Mouse (Mus musculus) hindbrain, embryonic 16.5 days (tissue): ENCODE measurements at regions not wholly inside any gene's neighbourhood (a gene's known extent, or its start where the extent isn't known, plus 50 kb on each side); places are given as distances from the start of the nearest gene placed in this dataset.

Experiments used
- ATAC-seq: fragments of 200-750 bp; cut with Nextera tagmentation; 2 replicates; pipeline ENCODE4 v1.8.0; 2017; ENCODE audit warnings: moderate TSS enrichment, moderate library complexity
- H3K27ac ChIP-seq: fragments of 300-500 bp; sonication (generic); 2 replicates; pipeline ENCODE4 v1.5.1; 2014; ENCODE audit warnings: low read depth, mild to moderate bottlenecking, control low read depth, low read length, moderate library complexity
- H3K27me3 ChIP-seq: fragments of 300-500 bp; sonication (generic); replicated peaks from 2 replicates; pipeline ENCODE4 v1.6.1; 2014; ENCODE audit warnings: low read length; ENCODE audit not compliant: control insufficient read depth, insufficient read depth
- H3K36me3 ChIP-seq: fragments of 300-500 bp; sonication (generic); 2 replicates; pipeline ENCODE4 v1.6.1; 2014; ENCODE audit warnings: mild to moderate bottlenecking, low read length, moderate library complexity, mixed read lengths; ENCODE audit not compliant: control insufficient read depth, insufficient read depth
- H3K4me1 ChIP-seq: fragments of 300-500 bp; sonication (generic); 2 replicates; pipeline ENCODE4 v1.6.1; 2014; ENCODE audit warnings: low read depth, low read length; ENCODE audit not compliant: control insufficient read depth, insufficient read depth
- H3K4me2 ChIP-seq: fragments of 300-500 bp; sonication (generic); 2 replicates; pipeline ENCODE4 v1.6.1; 2014; ENCODE audit warnings: mild to moderate bottlenecking, low read length, control low read depth, moderate library complexity
- H3K4me3 ChIP-seq: fragments of 300-500 bp; sonication (generic); 2 replicates; pipeline ENCODE4 v1.5.1; 2014; ENCODE audit warnings: mild to moderate bottlenecking, low read length, control low read depth, moderate library complexity
- H3K9ac ChIP-seq: fragments of 300-500 bp; sonication (generic); 2 replicates; pipeline ENCODE4 v1.6.1; 2014; ENCODE audit warnings: low read depth, mild to moderate bottlenecking, control low read depth, low read length, moderate library complexity
- H3K9me3 ChIP-seq: fragments of 300-500 bp; sonication (generic); 2 replicates; pipeline ENCODE4 v1.6.1; 2014; ENCODE audit warnings: mild to moderate bottlenecking, low read length, moderate library complexity; ENCODE audit not compliant: control insufficient read depth
- WGBS: fragments of 180-500 bp; shearing (Covaris S2); extraction: QIAGEN DNeasy Blood & Tissue Kit; methylation state at CpG from one replicate; pipeline ENCODE4 v1.1.7; 2014; 5-methylcytosine and 5-hydroxymethylcytosine counted together

- Histone ChIP-seq H3K4me3 (no peak overlapping the region), H3K4me2 (no peak overlapping the region), H3K4me1 (peaks cover 7% of the 10 kb centered on the region), H3K27ac (no peak overlapping the region), H3K9me3 (no peaks in the 10 kb centered on the region), H3K27me3 (peaks cover 3% of the 10 kb centered on the region; the same call in 1 of the 2 replicates), H3K9ac (no peak overlapping the region), H3K36me3 (no peaks in the 10 kb centered on the region)
- whole genome bisulfite sequencing: 60% methylated on average over 1 of the region's 1 CpGs
- no peak for ATAC-seq
These were observed 94.7 kb upstream of the Ccnd1 start for GRCm38 (mm10) chr7:145034385-145034784.

DNA sequence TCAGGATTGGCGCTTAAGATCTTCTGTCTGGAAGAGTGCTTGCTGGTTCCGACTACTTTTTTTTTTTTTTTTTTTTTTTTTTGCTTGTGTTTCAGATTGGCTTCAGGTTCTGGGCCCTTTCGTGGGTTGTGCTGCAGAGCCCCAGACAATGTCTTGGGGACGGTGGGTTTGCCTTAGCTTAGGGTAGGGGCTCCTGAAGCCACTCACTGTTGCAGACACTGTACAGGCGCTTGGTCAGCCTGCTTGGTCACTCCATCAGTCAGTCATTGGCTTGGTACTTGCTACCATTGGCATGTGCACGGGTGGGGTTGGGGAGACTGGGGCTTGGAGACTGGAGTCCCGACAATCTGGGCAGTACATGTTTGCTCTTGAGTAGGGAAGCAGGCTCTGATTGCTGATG is 91.5 kb upstream of the Ccnd1 start:
- WGBS: 7% methylated on average over 7 of the region's 7 CpGs
- Histone ChIP-seq H3K4me2 (peak overlapping the region; percentile 80), H3K9ac (peak overlapping the region; percentile 4; the same call in 1 of the 2 replicates), H3K4me1 (peaks cover 7% of the 10 kb centered on the region), H3K9me3 (no peaks in the 10 kb centered on the region), H3K27ac (no peak overlapping the region), H3K4me3 (peak overlapping the region; percentile 40), H3K27me3 (peaks cover 5% of the 10 kb centered on the region; the same call in 1 of the 2 replicates), H3K36me3 (no peaks in the 10 kb centered on the region)
- peak; percentile 48 for ATAC-seq

DNA sequence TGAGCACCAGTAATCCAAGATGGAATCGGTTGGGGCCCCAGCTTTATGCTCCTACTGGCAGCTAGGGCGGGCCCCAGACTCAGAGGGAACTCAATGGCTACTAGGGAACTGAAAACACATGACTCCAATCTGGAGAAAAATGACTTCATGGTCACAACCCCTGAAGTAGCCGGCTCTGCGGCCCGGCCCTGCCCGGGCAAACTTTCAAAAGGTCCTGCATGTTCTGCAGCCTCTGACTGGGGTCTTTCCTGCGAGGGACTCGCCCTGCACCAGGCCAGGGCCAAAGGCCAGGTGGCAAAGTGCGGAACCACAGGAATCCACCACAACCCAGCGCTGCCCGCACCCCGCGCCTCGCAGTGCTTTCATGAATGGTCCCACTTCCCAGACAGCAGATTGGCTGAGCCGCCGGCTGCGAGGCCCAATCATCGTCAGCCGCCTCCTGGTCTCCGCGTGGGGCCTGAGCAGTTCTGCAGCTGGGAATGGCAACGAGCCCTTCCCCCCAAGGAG is 91.0 kb upstream of the Ccnd1 start:
- Histone ChIP-seq H3K27ac (0 out of 2 replicates have a peak overlapping the region, but pooled peaks have one; percentile 30), H3K4me1 (peaks cover 7% of the 10 kb centered on the region), H3K9ac (peak overlapping the region; percentile 43), H3K9me3 (no peaks in the 10 kb centered on the region), H3K27me3 (peaks cover 5% of the 10 kb centered on the region; the same call in 1 of the 2 replicates), H3K4me3 (peak overlapping the region; percentile 40), H3K4me2 (peak overlapping the region; percentile 80), H3K36me3 (no peaks in the 10 kb centered on the region)
- under 1% methylated on average over 22 of the region's 22 CpGs for WGBS
- ATAC-seq: peak; percentile 98

GRCm38 (mm10) chr7:145029622-145030021 is 89.9 kb upstream of the Ccnd1 start:
- Histone ChIP-seq H3K9me3 (no peaks in the 10 kb centered on the region), H3K4me3 (no peak overlapping the region), H3K36me3 (no peaks in the 10 kb centered on the region), H3K27ac (no peak overlapping the region), H3K27me3 (peaks cover 5% of the 10 kb centered on the region; the same call in 1 of the 2 replicates), H3K4me2 (no peak overlapping the region), H3K9ac (no peak overlapping the region), H3K4me1 (peaks cover 7% of the 10 kb centered on the region)
- 88% methylated on average over 4 of the region's 4 CpGs for WGBS
- ATAC-seq: no peak

GRCm38 (mm10) chr7:145029124-145029523 is 89.4 kb upstream of the Ccnd1 start:
- no peak overlapping the region for H3K4me2 ChIP-seq
- ATAC-seq: no peak
- 40% methylated on average over 4 of the region's 4 CpGs for WGBS

DNA sequence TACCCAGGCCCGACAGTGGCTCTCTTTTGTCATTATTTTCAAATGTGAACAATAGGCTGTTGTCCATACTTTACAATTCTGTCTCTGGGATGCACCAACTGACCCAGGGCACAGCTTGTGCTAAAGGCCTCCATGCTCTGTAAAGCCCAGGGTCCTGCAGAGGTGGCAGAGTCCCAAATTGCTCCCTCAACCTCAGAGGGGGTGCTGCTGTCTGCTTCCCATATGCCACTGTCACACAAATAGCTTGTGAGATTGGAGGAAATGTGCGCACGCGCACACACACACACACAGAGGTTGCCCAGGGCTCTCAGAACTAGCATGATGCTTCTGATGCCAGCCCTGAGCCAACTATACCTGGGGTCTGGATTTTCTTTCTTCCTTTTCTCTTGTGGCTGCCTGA is 87.3 kb upstream of the Ccnd1 start:
- 66% methylated on average over 4 of the region's 4 CpGs for WGBS
- Histone ChIP-seq H3K9ac (no peak overlapping the region), H3K4me2 (no peak overlapping the region), H3K27ac (no peak overlapping the region), H3K36me3 (no peaks in the 10 kb centered on the region), H3K4me1 (peaks cover 7% of the 10 kb centered on the region), H3K4me3 (no peak overlapping the region), H3K9me3 (no peaks in the 10 kb centered on the region), H3K27me3 (peaks cover 5% of the 10 kb centered on the region; the same call in 1 of the 2 replicates)
- ATAC-seq: no peak

More at GRCm38 (mm10) chr7:145029124-145029523, 89.4 kb upstream of the Ccnd1 start:
- Histone ChIP-seq H3K36me3 (no peaks in the 10 kb centered on the region), H3K4me3 (no peak overlapping the region), H3K9me3 (no peaks in the 10 kb centered on the region), H3K4me1 (peaks cover 7% of the 10 kb centered on the region), H3K9ac (no peak overlapping the region), H3K27ac (no peak overlapping the region), H3K27me3 (peaks cover 5% of the 10 kb centered on the region; the same call in 1 of the 2 replicates)

DNA sequence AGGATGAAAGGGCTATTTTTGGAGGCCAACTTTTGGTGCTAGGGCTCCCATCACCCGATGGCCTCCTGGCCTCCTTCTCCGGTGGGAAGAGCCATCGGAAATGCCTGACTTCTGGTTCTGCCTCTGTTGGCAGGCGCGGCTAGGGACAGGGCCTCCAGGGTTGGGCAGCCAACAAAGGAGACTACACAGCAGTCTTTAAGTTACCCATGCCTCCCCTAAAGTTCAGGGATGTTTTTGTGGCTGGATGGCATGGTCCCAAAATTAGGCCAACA is 86.2 kb upstream of the Ccnd1 start:
- 90% methylated on average over 5 of the region's 5 CpGs for WGBS
- H3K4me1 ChIP-seq: peaks cover 5% of the 10 kb centered on the region
- no peak overlapping the region for H3K4me2 ChIP-seq
- no peak for ATAC-seq
- peaks cover 5% of the 10 kb centered on the region; the same call in 1 of the 2 replicates for H3K27me3 ChIP-seq
- no peak overlapping the region for H3K4me3 ChIP-seq
- H3K36me3 ChIP-seq: no peaks in the 10 kb centered on the region
- no peaks in the 10 kb centered on the region for H3K9me3 ChIP-seq
- H3K27ac ChIP-seq: no peak overlapping the region
- no peak overlapping the region for H3K9ac ChIP-seq

DNA sequence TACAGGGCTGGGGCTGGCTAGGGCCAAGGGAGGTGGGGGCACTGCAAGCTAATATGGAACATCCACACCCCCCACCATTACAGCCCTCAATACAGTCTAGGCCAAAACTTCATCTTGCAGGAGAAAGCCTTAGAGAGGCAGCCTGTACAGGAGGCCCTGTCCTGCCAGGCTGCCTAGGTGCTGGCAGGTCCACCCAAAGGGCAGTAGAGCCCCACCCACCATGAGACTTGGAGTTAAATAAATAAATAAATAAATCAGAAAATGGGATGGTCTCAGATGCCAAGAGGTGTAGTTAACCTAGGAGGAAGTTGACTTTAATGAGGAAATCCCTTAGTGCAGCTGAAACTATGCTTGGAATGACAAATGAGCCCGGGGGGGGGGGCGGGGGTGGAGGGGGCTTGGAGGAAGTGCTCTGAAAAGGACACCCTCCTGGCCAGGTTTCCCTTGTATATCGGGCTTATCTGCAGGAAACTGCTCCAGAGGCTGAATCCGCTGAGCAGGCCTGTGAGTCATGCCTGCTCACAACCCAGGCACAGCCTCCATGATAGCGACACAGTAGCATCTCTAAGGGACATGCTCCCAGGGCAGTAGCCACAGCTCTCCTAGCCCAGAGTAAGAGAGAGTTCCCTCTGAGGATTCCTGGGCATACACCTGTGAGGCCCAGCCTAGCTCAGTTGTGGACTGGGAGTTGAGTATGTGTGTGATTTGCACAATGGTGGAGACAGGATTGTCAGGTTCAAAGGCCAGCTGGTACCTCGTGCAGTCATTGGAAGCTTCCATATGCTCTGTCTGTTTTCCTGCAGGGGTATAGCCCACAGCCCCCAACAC is 85.7 kb upstream of the Ccnd1 start:
- H3K36me3 ChIP-seq: no peaks in the 10 kb centered on the region
- H3K9ac ChIP-seq: no peak overlapping the region
- no peaks in the 10 kb centered on the region for H3K9me3 ChIP-seq
- no peak overlapping the region for H3K4me2 ChIP-seq
- no peak for ATAC-seq
- WGBS: 69% methylated on average over 6 of the region's 6 CpGs
- no peak overlapping the region for H3K27ac ChIP-seq
- H3K4me1 ChIP-seq: peaks cover 1% of the 10 kb centered on the region; the same call in 1 of the 2 replicates
- no peak overlapping the region for H3K4me3 ChIP-seq
- peaks cover 5% of the 10 kb centered on the region; the same call in 1 of the 2 replicates for H3K27me3 ChIP-seq

GRCm38 (mm10) chr7:145024651-145025050 is 84.9 kb upstream of the Ccnd1 start:
- peaks cover 3% of the 10 kb centered on the region; the same call in 1 of the 2 replicates for H3K27me3 ChIP-seq
- no peak overlapping the region for H3K9ac ChIP-seq
- H3K4me1 ChIP-seq: no peaks in the 10 kb centered on the region
- H3K9me3 ChIP-seq: no peaks in the 10 kb centered on the region
- no peaks in the 10 kb centered on the region for H3K36me3 ChIP-seq
- no peak overlapping the region for H3K4me3 ChIP-seq
- no peak for ATAC-seq
- H3K27ac ChIP-seq: no peak overlapping the region
- no peak overlapping the region for H3K4me2 ChIP-seq
- WGBS: 92% methylated on average over 2 of the region's 2 CpGs
